Mouse (Mus musculus): Measurements from ENCODE around the gene Atf1.
A peak's percentile ranks its signal among the peaks of the same experiment; 100 is the strongest.

- TF ChIP-seq EP300 (IDR thresholded peaks at IDR 0.05; ENCODE audit: low read depth in 1 of 2, low read length in 2 of 2) (peak; percentile 89 to 95), NRF1 (IDR thresholded peaks at IDR 0.05; ENCODE audit: insufficient read depth, low read depth, low read length, poor library complexity, severe bottlenecking) (no peak), USF1 (IDR thresholded peaks at IDR 0.05; ENCODE audit: low read depth, low read length) (no peak), CTCF (IDR thresholded peaks at IDR 0.05 in 2 of 3, conservative IDR thresholded peaks at IDR 0.05 in 1 of 3; ENCODE audit: control insufficient read depth in 1 of 3, insufficient read depth in 1 of 3, low read depth in 2 of 3, low read length in 3 of 3, poor library complexity in 1 of 3, severe bottlenecking in 1 of 3) (no peak), SIN3A (IDR thresholded peaks at IDR 0.05; ENCODE audit: low read length) (peak; percentile 97)
These were observed 21.2 kb downstream of the Atf1 start for GRCm38 (mm10) chr15:100248665-100249433.

All from MEL (cell line).